Mouse (Mus musculus) lung, adult 18-20 months (tissue): ENCODE measurements around the gene Magi2.
"Not testable (repeated sequence)": the region's sequence is repeated elsewhere in the genome, so short reads cannot be mapped to it uniquely, and the experiment has no call there.

Experiments
- DNase-seq, 2 experiments: peaks; one replicate each; pipeline ENCODE4 v3.0.0; 2022; ENCODE audit warnings: mixed read lengths in 2 of 2

Magi2 gene

DNA sequence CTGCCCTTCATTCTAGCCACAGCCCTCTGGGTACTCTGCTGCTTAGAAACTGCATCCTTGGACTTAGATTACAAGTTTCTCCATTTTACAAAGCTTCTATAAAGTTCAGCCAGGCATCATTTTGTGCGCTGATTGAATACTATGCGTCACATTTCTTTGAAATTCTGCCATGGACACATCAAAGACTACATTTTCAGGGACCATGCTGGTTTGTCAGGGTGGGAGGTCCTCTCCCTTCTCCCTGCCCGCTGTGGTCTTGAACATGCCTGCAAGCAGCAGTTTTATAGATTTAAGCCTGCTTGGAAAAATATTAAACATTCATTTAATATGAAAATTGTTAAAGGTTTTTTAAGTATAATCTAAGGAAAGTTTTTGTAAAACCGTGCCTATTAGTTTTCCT lies 1030.6 kb downstream of the Magi2 start:
- no peak for DNase-seq

GRCm38 (mm10) chr5:20259719-20260118 lies 1032.9 kb downstream of the Magi2 start:
- no peak for DNase-seq

DNA sequence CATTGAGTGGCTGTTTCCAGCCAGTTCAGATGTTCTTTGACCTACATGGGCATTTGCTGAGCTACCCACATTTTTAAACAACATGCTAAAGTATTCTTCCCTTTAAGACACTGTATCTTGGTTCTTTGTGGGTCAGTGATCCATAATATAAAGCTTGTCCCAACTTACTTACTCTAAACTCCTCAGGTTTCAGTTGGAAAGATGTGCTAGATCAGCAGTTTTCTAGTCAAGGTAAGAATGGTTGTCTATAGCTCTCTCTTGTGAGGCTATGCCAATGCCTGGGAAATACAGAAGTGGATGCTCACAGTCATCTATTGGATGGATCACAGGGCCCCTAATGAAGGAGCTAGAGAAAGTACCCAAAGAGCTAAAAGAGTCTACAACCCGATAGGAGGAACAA lies 1045.8 kb downstream of the Magi2 start:
- DNase-seq = not testable (repeated sequence)

- DNase-seq = no peak
Observed at GRCm38 (mm10) chr5:20275632-20276031, 1048.8 kb downstream of the Magi2 start.

- DNase-seq = no peak
Observed at GRCm38 (mm10) chr5:20285080-20285840, 1058.4 kb downstream of the Magi2 start.

DNA sequence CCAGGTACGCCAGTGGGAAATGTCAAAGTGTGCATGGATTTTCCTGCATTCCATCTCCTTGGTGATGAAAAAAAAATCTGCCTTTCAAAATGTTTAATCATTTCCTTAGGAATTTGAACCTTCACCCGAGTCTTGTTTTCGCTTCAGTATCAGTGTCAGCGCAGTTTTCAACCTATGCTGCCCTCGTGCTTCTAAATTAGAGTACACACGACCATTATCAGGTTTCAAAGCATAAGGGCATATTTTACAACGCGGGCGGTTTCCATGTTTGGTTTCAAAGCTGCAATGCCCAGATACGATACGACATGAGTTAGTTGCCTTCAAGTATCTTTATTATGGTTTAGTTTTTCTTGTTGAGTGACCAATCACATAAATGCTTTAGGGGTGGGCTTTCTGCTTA lies 1067.7 kb downstream of the Magi2 start:
- no peak for DNase-seq

DNA sequence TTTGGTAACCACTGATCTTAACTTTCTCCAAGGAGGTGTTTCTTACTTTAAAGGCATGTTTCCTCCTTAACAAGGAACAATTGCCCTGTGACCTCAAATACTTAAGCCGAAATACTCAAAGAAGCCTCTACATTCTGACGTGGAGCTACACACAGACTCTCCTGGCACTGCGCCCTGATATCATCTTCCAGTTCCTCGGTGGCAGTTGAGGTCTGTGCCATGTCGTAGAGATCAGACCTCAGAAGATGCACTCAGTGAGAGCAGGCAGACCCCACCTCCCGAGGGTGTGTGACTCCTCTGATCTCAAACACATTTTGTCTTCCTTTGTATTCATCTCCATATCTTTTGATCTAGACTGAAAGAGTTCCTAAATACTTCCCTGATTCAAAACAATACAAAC lies 1073.0 kb downstream of the Magi2 start:
- DNase-seq = no peak

DNA sequence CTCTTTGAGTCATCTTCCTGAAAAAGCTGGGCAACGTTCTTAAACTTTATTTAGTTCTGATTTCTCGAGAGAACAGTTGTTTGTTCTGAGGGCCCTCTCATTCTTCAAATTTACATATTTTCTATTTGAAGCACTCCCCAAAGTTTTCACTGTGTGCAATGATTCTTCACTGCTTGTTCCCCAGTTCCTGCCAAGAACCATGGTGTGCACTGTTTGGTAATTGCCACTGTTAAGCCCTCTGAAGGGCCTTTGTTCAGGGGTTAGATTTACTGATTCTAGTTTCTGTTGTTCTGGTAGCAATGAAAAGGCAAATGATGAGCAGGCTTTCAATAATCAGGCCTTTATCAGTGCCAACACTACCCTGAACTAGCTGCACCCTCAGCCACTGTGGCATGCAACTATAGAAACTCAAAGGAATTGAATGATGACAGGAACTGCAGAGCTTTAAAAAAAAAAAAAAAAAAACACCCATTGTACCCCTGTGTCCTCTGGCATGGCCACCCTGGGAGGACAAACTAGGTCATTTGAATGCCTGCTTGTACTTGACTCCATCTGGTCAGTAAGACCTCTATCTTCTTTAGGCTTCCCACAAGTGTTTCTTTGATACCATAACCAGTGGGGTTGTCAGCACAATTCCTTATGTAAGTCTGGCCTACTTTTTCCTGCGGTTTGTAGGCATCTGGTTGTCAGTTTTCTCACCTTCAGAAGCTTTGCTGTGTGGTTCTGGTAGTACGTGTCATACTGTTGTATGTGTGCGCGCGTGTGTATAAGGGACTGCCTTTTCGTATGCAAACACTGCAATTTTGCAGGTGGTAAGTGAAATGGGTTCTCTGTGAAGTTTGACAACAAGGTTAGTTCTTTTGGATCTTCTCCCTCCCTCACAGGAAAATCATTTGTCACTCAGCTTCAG lies 1076.5 kb downstream of the Magi2 start:
- DNase-seq = no peak

- no peak for DNase-seq
Observed at GRCm38 (mm10) chr5:20320970-20321369, 1094.1 kb downstream of the Magi2 start.

DNA sequence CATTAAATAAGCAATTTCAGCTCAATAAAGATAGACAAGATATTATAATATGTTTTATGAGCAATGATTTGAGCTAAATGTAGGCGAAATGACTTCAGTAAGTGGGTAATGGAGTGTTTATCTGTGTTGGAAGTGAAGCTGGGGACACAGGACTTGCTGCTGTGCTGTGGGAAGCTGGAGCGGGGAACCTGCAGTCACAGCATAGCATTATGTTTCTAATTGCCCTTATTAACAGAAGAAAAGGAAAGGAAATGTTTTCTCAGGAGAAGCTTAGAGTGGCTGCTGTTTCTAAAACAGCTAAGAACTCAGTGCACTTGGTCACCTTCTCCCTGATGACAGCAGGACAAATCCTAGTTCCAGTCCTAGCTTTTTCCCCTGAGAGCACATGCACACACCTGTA lies 1098.5 kb downstream of the Magi2 start:
- DNase-seq = no peak

DNA sequence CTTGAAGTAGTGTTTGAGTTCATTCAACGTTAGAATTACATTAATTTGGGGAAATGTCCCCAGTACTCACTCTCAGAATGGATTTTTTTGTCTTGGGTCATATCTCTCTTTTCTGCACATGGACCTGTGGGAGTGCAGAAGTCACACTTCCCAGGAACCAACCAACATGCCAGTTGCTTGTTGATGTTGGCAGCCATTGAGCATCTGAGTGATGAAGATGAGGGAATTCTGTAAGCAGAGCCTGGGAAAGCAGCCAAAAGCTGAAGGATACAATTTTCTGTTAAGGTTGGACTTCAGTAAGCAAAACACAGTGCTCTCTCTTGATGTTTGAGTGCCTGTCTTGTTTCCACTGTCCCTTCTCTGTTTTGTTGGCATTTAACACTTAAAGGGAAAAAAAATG lies 1102.1 kb downstream of the Magi2 start:
- DNase-seq = no peak

DNA sequence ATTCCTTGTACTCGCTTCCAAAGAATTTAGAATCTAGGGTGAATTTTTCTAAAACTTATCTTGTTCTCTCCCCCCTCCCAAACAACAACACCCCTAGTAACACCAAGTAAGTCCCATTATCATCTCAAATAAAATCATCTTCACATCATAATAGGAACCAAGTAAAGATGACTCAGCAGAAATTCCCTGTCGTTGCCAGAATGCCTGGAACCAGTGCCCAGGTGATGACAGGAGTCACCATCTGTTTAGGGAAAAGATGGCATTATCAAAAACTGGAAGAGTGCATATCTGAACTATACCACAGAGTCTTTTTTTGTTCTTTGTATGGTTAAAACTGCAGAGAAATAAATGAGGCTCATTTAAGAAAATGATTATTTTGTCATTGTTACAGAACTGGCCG lies 1103.2 kb downstream of the Magi2 start:
- no peak for DNase-seq

GRCm38 (mm10) chr5:20332574-20332973 lies 1105.7 kb downstream of the Magi2 start:
- no peak for DNase-seq

GRCm38 (mm10) chr5:20334549-20334948 lies 1107.7 kb downstream of the Magi2 start:
- peak in 1 of 2 experiments; percentile 1 for DNase-seq

DNA sequence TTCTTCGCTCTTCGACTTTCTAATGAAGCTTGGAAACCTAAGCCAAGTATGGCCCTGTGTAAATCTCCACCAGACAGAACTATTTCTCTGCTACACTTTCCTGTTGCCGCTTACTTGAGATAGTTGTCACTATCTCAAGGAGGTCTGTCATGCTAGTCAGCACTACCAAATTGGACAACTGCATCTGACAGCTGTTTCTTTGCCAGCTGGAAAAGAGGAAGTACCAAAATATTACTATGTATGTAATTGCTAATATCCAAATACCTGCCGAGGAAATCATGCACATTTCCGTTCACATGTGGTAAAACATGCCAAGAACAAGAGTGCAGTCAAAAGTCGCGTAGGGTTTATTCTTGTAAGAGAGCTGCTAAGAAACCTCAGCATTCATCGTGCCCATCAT lies 1126.1 kb downstream of the Magi2 start:
- DNase-seq = no peak

DNA sequence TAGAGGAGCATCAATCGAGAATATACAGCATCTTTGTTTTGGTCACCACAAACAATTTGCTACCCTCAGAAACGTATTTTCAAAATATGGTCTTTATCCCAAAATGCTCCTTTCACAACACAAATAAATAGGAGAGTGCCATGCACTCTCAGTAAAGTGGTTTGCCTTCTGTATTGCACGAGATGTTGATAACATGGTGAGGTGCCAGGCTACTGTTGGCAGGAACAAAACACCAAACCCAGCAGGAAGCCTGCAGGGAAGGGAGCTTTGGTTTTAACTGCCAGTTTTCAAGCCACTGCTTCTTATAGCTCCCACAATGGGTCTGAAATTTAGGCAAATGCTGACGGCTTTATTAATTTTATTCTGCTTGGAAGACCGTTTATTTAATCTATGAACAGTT lies 1131.6 kb downstream of the Magi2 start:
- DNase-seq = no peak

DNA sequence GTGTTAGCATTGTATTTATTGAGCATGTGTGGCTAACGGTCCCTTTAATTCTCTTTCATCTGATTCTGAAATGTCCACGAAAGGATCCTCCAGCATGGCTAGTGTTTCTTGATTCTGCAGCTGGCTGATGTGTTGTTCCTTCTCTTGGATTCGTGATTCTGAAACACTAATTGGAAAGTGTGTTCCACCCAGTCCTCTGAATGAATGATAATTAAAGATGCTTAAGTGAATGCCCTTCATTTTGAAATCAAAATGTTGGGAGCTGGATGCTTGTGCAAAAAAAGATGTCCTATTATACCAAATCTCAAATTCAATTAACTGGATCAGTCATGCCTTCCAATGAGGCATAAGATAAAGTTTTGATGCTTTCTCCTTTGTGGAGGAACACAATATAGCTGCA lies 1132.2 kb downstream of the Magi2 start:
- DNase-seq = no peak

DNA sequence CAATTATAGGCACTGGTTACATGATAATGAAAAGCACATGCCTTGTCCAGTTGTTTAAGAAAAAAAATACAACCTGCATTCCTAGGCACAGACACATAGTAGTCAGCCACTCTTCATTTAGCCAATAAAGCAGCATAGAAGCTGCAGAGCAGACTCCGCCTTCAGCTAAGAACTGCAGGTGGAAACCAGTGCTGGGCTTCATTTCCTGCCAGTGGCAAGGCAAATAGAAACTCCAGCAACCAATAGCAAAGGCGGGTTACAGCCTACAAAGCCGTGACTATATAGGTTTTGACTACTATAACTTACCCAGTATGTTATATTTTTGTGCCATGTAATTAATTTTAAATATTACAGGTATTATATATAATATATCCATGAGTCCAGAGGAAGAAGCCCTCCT lies 1135.3 kb downstream of the Magi2 start:
- no peak for DNase-seq

DNA sequence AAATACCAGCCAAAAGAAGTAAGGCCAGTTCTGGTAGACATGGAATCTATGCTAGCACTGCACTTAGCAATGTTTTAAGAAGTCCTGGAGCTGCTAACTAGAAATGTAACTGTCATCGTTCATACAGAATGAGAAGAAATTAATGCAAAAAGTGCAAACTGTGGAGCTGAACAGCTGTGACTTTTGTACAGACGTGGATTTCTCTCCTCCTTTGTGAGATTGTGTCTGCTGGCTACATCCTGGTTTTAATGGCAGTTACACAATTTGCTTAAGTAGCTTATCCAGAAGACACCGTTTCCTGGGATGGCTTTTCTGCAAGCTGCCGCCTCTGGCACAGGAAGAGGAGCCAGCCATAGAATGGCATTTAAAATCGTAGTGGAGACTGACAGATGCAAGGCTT lies 1136.4 kb downstream of the Magi2 start:
- no peak for DNase-seq

DNA sequence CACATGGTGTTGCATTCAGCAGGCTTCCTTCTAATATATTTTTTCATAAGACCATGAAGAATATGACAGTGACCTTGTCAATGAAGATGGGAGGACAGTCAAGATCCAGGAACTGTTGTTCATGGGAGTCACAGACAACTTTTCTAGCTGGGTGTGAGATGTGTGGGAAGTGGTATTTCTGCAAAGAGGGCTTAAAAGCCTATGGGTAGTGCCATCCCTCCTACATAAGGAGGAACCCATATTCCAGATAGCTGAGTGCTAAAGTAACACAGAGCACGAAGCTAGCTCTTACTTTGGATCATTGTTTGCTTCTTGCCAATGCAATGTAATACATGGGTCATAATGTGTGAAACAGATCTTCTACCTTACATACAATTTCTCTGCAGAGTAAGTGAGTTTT lies 1146.8 kb downstream of the Magi2 start:
- DNase-seq = no peak

- no peak for DNase-seq
Observed at GRCm38 (mm10) chr5:20378071-20378800, 1151.4 kb downstream of the Magi2 start.

GRCm38 (mm10) chr5:20404533-20404932 lies 1177.7 kb downstream of the Magi2 start:
- DNase-seq = no peak

GRCm38 (mm10) chr5:20406626-20407025 lies 1179.8 kb downstream of the Magi2 start:
- DNase-seq = no peak
